Mouse (Mus musculus) B cell, adult 2 months (primary cell): Measurements from ENCODE around the gene Slc11a1.
A peak's percentile ranks its signal among the peaks of the same experiment; 100 is the strongest.
"Not testable (repeated sequence)": the region's sequence is repeated elsewhere in the genome, so short reads cannot be mapped to it uniquely, and the experiment has no call there.

ENCODE experiments used
- DNase-seq, 2 experiments: peaks; one replicate each; pipeline ENCODE4 v3.0.0; 2022

Slc11a1 gene

DNA sequence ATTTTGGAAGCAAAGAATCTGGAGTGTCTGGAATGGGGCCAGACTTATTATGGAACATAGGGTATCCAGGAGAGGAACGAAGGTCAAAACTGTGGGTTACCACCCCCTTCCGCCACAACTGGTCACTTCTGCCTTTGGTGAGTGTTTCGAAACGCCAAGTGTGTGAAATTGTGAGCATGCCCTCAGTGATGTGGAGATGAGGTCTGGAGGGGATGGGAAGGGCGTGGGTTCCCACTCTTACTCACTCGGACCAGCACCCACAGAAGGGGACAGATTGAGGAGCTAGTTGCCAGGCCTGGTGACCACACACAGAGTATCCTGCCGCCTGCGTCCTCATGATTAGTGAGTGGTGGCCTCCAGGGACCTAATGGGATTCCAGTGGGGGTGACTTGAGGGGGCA, at the start of gene Slc11a1:
Slc11a1 (plus strand) TSS at position 216 of the 400 bp plus-strand sequence.
- DNase-seq, result no peak

DNA sequence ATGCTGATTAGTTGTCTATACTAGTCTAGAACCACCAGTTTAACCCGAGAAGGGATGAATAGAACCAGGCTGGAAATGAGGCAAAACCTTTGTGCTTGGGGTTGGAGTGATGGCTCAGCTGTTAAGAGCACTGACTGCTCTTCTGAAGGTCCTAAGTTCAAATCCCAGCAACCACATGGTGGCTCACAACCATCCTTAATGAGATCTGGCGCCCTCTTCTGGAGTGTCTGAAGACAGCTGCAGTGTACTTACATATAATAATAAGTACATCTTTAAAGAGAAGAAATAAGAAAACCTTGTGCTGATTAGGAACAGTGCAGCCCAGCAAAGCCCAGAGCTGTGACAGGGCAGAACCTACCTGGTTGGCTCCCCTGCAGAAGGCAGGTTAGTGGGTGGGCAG, 48.1 kb upstream of the Slc11a1 start:
- DNase-seq, result not testable (repeated sequence)

DNA sequence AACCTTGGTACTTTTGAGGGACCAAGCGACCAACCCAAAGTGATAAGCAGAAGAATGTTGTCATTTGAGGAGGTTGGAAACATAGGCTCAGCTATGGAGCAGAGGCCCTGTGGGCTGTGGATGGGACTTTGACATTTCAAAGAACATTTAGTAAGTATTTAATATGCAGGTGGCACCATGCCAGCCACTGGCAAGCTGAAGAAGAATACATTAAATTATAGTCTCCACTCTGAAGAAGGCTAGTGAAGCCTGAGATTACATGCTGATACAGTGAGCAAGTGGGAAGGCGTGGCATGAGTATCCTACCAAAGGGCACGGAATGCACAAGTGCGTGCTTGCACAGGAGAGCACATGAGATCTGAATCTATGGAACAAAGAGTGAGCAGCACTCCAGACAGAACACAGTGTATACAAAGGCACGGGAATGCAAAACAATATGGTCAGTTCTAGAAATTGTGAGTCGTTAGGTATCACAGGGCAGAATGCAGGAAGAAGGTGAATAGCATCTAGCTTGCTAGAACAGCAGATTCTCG, 45.0 kb upstream of the Slc11a1 start:
- DNase-seq, result no peak

DNA sequence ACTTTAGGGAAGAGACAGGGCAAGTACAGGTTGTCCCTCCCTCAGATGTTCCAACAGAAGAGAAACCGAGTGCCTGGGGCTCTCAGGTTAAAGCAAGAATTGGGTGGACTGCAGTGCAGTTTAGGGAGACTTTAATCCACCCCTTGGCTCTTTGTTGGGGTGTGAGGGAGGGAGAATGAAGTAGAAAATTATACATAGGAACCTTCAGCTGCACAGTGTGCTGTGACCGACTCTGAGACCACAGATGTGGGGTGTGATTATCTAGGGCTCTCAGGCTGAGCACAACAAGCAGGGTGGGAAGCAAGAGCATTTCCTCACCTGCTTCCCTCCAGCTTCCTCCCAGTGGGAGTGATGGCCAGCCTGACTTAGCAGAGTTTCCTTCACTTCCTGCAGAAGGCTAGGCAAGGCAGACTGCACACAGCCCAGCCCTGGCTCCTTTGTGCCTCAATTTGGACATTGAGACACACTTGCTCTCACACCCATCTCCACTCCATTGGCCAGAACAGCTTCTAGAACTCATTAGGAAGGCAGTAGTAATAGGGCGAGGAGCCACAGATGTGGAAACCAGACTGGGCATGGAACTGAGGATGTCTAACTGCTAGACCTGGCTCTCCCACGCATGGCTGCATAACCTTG, 43.8 kb upstream of the Slc11a1 start:
- DNase-seq, result no peak

DNA sequence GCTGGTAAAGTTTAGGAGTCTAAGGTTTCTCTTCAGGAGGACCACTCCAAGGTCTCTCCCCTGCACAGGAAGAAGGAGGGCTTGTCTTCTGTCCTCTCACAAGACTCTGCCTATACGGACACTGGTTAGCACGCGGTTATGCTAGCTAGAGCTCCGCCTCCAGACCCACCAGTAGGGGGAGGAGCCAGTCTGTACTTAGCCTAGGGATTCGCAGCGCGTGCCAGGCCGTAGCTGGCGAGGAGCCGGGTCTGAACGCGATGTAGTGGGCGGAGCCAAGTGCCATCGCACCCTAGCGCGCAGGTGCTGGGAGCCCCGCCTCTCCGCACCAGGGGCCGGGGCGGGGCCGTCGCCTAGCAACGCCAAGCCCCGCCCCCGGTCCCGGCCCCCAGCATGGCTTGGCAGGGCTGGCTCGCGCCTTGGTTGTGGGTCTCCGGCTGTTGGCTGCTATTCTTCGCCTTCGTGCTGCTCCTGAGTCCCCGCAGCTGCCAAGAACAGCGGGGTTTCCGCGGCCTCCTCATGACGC, 42.7 kb upstream of the Slc11a1 start:
- peak; percentile 88 for DNase-seq

DNA sequence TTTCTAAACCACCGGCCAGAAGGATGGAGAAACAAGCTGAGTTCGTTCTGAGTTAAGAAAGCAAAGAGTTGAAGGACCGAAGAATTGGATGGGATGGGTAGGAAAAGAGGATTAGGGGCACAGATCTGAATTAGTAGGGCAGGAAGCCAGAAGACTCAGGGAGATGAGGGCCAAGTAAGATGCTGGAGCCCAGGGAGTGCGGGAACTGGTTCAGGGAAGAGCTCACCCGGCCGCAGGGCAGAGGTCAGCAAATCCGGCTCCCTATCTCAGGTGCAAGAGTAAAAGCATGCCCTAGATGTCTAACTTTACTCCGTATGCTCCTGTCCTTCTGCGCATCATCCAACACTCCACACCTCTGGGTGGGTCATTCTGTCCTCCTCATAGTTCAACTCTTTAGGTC, 42.1 kb upstream of the Slc11a1 start:
- DNase-seq, result no peak

DNA sequence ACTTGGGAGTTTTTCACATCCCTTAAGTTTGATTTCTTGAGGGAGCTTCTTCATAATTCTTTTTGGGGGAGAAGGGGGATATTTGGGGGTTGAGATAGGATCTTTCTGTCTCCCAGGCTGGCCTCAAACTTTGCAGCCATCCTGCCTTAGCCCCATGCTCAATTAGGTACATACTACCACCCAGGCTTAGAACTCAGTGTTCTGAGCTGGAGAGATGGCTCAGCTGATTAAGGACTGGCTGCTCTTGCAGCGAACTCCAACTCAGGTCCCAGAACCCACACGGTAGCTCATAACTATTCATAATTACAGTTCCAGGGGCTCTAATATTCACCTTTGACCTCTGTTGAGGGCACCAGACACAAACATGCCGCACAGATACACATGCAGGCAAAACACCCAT, 40.4 kb upstream of the Slc11a1 start:
- DNase-seq, result no peak

DNA sequence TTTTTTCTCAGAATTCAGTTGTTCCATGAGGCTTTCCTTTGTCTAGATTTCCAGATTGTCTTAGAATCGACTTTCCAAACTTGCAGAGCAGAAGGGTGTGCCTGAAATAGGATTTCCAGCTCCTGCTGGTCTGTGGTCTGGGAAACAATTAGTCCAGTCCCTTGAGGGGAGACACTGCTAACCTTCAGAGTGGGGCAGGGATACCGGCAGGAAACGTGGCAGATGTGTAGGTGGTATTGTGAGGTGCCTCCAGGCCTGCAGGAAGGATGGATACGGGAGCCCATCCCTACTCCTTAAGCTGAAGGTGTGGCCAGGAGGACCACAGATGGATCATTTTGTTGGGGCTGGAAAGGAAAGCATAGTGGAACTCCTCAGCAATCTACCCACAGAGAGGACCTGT, 40.0 kb upstream of the Slc11a1 start:
- no peak for DNase-seq

DNA sequence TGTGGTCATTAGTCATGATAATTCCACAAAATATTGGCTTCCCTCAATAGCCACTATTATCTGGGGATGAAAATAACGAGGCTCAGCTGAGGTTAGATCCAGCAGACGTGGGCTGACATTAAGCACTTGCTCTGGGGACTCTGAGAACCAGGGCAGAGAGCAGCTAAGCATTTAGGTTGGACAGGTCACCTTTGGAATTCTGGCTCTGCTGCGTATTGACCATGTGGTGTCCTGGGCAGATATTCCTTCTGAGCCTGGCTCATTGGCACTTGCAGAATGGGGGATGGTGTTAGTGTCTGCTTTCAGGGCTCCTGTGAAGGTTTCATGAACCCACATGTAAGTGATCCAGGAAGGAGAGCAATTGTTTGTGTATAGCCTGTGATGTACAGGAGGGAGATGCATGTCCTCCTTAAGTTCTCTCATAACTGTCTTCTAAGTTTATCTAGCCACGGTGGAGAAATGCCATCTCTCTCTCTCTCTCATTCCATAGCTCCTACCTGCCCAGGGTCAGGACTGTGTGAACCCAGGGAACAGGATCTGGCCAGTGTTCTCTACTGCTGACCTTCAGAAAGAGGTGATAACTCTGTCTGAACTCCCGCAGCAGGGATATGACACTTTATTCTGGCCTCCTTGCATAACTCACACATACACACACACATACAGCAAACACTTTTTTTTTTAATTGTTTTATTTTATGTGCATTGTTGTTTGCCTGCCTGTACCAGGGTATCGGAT, 39.4 kb upstream of the Slc11a1 start:
- DNase-seq, result no peak

DNA sequence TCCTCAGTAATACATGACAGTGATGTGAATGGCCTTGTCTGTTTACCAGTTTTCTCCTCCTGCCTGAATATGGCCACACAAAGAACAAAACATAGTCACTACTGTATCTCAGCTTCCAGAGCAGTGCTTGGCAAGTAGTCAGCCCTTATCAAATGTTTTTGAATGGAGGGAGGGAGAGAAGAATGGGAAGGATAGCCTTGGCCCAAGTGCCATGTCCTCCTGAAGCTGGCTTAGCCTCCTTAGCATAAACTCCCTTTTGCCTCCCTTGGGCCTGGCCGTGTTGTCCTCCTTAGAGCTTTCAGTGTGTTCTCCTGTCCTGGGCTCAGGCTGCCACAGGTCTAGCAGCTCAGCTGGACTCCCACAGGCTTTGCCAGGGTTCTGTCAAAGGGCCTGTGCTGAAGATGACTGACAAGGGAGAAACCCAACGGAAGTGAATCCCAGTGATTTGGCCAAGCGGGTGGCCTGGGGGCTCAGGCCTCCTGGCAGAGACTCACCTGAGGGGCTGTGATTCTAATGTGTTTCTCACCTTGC, 37.7 kb upstream of the Slc11a1 start:
- DNase-seq, result no peak

DNA sequence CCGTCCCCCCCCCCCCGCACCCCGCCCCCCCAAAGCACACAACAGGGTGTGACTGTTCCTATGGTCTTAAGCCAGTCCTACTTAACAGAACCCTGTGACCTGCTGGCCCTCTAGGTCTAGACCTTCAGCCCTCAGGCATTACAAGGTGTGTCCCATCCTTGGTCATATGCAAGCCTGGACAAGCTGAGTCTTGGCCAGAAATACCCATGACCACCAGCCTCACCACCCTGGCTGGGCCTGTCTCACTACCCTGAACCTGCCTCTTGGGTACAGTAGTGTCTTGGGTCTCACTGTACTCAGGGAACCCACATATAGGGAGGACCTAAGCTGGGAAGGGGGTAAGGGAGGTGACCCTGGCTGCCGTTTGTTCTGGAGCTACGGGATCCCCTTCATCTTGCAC, 37.0 kb upstream of the Slc11a1 start:
- no peak for DNase-seq

DNA sequence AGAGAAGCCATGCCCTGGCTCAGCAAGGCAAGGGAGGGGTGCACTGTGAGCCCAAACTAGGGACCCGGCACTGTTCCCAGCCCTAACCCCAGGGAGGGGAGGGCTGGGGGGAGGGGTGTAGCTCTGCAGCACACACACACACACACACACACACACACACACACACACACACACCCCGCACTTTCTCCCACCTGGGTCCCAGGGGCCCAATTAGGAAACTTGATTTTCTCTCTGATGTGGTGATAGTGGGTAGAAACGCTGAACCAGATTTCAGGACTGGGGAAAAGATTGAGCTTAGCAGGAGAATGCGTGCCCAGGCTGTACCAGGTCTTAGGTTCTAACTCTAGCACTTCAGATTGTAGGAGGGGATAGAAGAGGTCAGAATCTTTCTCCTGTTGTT, 36.4 kb upstream of the Slc11a1 start:
- DNase-seq, result no peak

DNA sequence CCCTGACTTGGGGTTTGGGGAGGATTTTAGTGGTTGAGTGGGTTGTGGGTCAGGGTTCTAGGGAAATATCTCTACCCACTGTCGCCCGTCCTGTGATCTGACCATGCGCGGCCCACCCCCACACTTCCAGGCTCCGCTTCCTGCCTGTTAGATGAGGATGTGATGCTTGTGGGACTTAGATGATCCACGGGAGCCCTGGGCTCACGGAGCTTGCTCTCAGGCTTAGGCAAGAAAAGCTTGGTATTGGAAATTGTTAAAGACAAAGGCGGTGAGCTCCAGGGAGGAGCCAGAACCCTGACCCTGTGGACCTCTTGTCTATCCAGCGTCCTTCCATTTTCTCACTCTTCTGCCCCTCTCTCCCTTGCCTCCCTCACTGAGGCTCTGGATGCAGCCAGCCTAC, 35.1 kb upstream of the Slc11a1 start:
- no peak for DNase-seq

DNA sequence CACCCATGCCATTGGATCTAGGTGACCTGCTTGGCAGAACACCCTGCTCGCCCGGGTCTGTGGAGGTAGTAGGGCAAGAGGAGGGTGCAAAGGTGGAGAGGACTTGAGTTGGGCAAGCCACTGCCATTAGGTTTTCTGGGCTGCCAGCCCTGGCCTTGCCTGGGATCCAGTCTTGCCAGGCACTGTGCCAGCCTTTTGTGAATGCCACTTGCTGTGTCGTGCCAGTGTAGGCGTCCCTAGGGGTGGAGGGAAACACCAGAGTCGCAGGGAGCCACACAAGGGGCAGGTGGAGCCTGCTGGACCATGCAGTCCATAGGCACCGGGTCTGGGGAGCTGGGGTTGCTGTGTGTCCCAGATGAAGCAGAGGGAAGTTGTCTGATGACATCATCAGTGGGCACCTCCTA, 34.6 kb upstream of the Slc11a1 start:
- no peak for DNase-seq

DNA sequence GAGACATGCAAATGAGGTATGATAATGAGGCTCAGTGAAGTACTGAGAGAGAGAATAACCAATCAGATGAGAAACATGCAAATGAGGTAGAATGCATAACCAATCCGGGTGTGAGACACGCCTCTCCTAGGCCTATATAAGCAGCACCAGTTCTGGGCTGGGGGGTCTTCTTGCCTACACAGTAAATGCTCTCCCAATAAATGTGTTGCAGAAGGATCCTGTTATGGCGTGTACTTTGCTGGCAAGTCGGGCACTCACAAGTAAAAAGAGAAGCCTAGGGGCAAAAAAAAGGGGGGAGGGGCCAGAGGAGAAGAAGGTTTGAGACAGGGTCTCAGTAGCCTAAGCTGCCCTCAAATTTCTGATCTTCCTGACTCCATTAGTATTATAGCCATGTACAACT, 34.0 kb upstream of the Slc11a1 start:
- DNase-seq, result not testable (repeated sequence)

DNA sequence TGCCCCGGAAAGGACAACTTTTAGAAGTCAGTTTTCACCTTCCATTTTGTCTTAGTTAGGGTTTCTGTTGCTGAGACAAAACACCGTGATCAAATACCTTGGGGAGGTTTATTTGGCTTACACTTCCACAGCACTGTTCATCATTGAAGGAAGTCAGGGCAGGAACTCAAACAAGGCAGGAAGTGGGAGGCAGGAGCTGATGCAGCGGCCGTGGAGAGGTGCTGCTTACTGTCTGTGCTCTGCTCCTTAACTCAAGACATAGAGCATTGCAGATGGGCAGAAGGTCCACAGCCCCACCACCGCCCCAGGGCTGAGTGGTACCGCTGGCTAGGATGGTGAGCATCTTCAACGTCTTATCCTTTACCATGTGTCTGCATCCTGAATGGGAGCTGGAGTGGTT, 33.1 kb upstream of the Slc11a1 start:
- DNase-seq, result no peak

DNA sequence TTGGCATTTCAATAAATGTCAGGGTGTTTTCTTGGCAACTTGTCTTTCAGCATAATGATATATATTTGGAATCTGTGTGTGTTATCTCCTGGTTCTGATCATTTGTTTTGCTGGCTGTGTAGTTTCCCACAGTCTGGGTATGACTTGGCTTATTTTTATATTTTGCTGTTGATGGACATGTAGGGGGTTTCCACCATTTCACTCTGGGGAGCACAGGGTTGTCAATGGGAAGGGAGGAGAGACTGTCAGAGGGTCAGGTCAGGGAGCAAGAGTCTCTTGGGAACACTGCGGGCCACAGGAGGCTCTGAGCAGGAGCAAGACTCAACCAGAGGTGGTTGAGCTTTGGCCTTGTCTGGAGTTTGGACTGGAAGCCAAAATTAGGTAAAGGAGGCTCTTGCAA, 32.7 kb upstream of the Slc11a1 start:
- DNase-seq, result no peak

DNA sequence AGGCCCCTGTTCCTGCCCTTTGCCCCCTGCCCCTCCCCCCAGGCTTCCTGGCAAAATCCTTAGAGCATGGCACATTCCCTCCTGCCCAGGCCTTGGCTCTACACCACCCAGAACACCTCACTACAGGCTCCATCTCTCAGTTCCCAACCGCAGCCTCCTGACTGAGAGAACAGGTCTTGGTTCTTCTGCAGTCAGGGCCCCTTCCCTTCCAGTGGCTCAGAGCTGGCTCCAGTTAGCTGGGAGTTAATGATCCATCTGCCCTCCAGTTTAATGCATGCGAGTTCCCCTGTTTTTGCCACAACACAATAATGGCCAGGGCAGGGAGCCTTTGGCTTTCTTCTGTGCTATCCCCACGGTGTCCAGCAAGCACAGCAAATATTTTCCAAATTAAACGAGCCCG, 31.8 kb upstream of the Slc11a1 start:
- DNase-seq, result no peak

DNA sequence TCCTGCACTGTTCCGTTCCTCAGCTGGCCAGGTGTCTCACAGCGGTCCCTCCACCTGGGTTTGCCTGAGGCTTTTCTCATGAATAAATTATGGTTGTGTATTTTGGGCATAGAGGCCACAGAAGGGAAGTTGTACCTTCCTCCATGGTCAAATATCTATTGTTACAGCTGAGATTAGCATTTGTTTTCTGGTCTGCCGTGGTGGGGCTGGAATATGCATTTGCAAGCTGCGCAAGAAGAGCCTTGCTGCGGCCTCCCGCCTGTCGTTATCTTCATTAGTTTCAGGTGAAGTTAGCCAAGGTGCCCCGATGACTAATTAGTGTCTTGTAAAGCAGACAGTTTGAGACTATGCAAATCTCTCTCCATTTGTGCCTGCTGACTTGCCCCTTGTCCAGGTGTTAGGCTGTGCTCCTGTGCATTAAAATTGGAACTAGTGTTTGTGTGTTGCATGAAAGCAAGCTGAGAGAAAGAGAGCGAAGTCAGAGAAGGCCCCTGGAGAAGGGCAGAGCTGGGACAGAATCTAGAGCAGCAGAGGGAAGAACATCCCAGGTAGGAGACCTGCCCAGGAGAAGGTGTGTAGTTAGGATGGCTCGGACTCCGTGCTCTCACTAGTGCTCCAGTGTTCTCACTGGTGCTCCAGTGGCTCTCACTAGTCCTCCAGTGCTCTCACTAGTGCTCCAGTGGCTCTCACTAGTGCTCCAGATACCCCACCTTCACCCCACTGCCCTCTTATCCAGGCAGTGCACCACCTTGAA, 30.7 kb upstream of the Slc11a1 start:
- DNase-seq, result no peak

DNA sequence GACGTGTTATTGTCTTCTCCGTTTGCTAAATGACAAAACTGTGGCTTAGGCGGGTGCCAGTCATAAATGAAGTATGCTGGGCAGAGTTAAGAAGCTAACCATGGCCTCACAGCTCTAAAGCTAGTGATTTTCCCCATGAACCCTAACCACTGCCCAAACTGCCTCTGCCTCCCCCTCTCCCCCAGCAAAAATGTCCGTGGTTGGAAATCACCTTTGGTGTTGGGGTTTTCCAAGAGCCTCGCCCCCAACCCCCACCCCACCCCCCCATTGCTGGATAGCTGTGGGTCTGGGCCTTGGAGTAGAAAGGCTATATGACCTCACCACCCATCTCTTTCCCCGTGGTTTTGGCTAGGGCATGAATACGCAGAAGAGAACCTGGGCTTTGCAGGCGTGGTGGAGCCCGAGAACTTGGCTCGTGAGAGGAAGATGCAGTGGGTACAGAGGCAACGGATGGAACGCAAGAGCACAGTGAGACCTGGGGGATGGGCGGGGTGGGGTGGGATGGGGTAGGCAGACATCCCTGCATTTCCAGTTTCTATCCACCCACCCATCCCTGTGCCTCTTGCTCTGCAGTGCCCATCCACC, 23.7 kb upstream of the Slc11a1 start:
- DNase-seq, result no peak

DNA sequence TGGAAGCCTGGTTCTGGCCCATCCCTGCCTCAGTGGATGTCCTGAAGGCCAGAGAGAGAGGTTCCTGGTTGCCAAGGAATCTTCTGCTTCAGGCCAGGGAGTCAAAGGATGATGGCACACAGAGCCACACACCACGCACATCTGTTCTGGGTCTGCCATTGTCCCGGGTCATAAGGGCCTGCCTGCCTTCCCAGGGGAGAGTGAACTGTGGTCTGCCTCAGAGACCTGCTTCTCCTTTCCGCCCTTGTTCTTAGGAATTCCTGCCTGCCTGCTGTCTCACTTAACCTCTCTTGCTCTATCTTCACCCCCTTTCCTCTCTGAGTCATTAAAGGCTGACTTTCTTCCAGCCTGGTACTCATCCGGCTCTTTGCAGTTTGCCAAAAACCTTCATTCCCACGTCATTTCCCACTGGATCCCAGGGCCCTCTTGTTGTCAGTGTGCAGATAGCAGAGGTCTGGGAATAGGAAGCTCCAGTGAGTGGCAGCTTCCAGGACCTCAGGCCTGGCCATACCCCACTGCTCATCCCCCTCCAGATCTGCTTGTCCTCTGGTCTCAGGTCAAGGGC, 22.4 kb upstream of the Slc11a1 start:
- no peak for DNase-seq

DNA sequence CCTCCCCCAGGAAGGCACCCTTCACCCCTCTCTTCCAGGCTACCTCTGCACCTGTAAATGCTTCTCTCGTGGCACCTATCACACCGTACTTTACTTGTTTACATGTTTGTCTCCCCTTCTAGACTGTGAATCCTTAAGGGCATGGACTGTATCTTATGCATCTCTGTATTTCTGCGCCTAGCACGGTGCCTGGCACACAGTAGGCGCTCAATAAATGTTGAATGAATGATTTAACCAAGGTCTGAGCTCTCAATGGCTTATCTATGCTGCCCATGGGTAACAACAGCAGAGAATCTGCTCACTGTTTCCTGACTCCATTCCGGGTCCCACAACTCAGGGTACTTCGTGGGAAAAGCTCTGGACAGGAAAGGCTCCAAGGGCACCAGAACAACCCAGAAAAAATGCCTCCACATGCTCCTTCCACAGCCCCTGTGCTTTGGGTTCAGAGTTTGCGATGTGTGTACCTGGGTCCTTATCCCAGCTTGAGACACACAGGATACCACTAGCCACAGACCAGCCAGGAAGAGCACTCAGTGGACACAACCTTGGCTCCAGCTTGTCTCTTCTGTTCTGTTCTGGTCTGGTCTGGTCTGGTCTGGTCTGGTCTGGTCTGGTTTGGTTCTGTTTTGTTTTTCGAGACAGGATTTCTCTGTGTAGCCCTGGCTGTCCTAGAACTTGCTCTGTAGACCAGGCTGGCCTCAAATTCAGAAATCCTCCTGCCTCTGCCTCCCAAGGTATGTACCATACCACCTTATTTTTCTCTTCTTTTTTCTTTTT, 21.4 kb upstream of the Slc11a1 start:
- DNase-seq, result no peak
